Mouse (Mus musculus): ENCODE measurements around the gene Fyttd1. TPM values are rescaled to one million over a fixed set of nuclear protein-coding genes. Genes with fewer than 3 reads are reported as not detected.
A peak's percentile ranks its signal among the peaks of the same experiment; 100 is the strongest.
"Not testable (repeated sequence)": the region's sequence is repeated elsewhere in the genome, so short reads cannot be mapped to it uniquely, and the experiment has no call there.

The Fyttd1 gene
- polyA plus RNA-seq, 1 experiment from 2014 or later, result 160 TPM

DNA sequence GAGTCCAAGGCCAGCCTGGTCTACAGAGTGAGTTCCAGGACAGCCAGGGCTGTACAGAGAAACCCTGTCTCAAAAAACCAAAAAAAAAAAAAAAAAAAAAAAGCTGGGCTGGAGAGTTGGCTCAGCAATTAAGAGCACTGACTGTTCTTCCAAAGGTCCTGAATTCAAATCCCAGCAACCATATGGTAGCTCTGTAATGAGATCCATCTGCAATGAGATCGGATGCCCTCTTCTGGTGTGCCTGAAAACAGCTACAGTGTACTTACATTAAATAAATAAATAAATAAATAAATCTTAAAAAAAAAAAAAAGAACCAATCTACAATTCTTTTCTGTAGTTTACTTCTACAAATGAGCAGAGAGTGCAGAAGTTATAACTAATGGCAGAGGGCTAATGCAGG is 2.0 kb upstream of the Fyttd1 start:
- H3K9me3 ChIP-seq (replicated peaks; ENCODE audit: control insufficient read depth, low read length); H3K27me3 ChIP-seq (replicated peaks; ENCODE audit: control insufficient read depth, insufficient read depth, low read length); ATAC-seq; H3K4me2 ChIP-seq (ENCODE audit: low read length); DNase-seq (ENCODE audit: low spot score); H3K9ac ChIP-seq (ENCODE audit: low read length); H3K36me3 ChIP-seq (ENCODE audit: control insufficient read depth, insufficient read depth, low read length); H3K4me3 ChIP-seq (ENCODE audit: low read depth, low read length); H3K27ac ChIP-seq (ENCODE audit: low read depth, low read length): not testable (repeated sequence)
- H3K4me1 ChIP-seq (ENCODE audit: control insufficient read depth, insufficient read depth, low read length), result peaks cover 12% of the 10 kb centered on the region
- WGBS, result 71% methylated on average over 1 of the region's 1 CpGs

DNA sequence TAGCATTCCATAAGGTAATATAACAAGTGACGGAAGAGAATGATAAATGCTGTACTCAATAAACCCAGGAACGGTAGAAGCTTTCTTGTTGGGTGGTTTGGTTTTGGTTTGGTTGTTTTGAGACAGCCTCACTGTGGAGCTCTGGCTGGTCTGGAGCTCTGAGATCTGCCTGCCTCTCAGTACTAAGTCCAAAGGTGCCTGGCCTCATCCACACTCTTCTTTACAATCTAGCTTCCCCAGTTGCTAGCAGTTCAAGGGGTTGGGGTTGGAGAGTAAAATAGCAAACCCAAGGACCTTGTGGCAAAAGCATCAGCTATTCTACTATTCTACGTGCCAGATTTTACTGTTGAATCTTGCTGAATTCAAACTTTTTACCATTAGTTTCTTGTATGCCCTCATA is 1.5 kb upstream of the Fyttd1 start:
- ATAC-seq, result no peak
- WGBS, result 92% methylated on average over 3 of the region's 3 CpGs
- no peaks in the 10 kb centered on the region for H3K9me3 ChIP-seq (replicated peaks; ENCODE audit: control insufficient read depth, low read length)

DNA sequence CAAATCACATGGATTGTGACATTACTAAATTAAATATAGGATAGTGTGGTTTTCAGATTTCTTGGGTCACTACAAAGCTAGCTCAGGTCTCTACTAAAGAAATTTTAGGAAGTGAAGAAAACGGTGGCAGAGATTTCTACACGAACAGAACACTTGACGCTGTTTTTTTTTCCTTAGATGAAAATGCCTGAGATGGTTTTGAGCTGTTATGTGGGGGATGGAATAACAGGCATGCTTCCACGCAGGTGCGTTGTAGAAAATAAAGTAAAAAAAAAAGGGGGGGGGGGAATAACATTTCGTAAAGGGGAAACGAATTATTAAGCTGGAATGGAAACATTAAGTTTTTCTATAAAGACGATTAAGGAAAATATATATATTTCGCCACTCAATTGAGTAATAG is 469 bp upstream of the Fyttd1 start:
- H3K4me2 ChIP-seq (ENCODE audit: low read length), result peak overlapping the region; percentile 86
- H3K36me3 ChIP-seq (ENCODE audit: control insufficient read depth, insufficient read depth, low read length), result no peaks in the 10 kb centered on the region
- no peaks in the 10 kb centered on the region for H3K9me3 ChIP-seq (replicated peaks; ENCODE audit: control insufficient read depth, low read length)
- no peak overlapping the region for H3K27ac ChIP-seq (ENCODE audit: low read depth, low read length)
- no peak for ATAC-seq
- peaks cover 12% of the 10 kb centered on the region for H3K4me1 ChIP-seq (ENCODE audit: control insufficient read depth, insufficient read depth, low read length)
- 32% methylated on average over 9 of the region's 9 CpGs for WGBS
- peak overlapping the region; percentile 92 for H3K4me3 ChIP-seq (ENCODE audit: low read depth, low read length)
- H3K27me3 ChIP-seq (replicated peaks; ENCODE audit: control insufficient read depth, insufficient read depth, low read length), result no peaks in the 10 kb centered on the region
- DNase-seq (ENCODE audit: low spot score), result no peak
- peak overlapping the region; percentile 86 for H3K9ac ChIP-seq (ENCODE audit: low read length)

More for the DNA sequence above, 1.5 kb upstream of the Fyttd1 start:
- peaks cover 12% of the 10 kb centered on the region for H3K4me1 ChIP-seq (ENCODE audit: control insufficient read depth, insufficient read depth, low read length)
- H3K4me2 ChIP-seq (ENCODE audit: low read length), result no peak overlapping the region
- H3K9ac ChIP-seq (ENCODE audit: low read length), result no peak overlapping the region
- H3K27me3 ChIP-seq (replicated peaks; ENCODE audit: control insufficient read depth, insufficient read depth, low read length), result no peaks in the 10 kb centered on the region
- H3K4me3 ChIP-seq (ENCODE audit: low read depth, low read length), result no peak overlapping the region
- no peaks in the 10 kb centered on the region for H3K36me3 ChIP-seq (ENCODE audit: control insufficient read depth, insufficient read depth, low read length)
- no peak for DNase-seq (ENCODE audit: low spot score)
- no peak overlapping the region for H3K27ac ChIP-seq (ENCODE audit: low read depth, low read length)

DNA sequence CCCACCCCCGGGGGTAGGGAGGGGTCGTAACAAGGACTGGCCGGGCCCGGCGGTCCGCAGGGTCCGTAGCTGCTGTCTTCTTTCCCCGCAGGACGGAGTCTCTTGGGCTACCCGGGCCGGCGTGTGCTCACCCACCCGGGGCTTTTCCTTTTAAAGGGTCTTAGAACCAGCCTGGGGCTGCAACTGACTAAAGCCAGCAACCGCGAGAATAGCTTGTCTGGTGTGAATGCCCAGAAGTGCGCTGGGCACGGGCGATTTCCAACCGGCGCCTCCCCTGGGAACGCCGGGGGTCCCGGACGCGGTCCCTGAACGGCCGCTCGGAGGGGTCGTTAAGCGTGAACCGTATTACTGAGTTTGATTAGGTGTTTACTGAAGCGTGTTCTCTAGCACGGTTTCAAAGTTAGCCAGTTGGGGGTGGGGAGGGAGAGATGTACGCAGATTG is 878 bp downstream of the Fyttd1 start:
- Histone ChIP-seq H3K9me3 (replicated peaks; ENCODE audit: control insufficient read depth, low read length) (no peaks in the 10 kb centered on the region), H3K4me3 (ENCODE audit: low read depth, low read length) (peak overlapping the region; percentile 92), H3K4me1 (ENCODE audit: control insufficient read depth, insufficient read depth, low read length) (peaks cover 12% of the 10 kb centered on the region), H3K27me3 (replicated peaks; ENCODE audit: control insufficient read depth, insufficient read depth, low read length) (no peaks in the 10 kb centered on the region), H3K4me2 (ENCODE audit: low read length) (peak overlapping the region; percentile 86), H3K27ac (ENCODE audit: low read depth, low read length) (peak overlapping the region; percentile 52), H3K9ac (ENCODE audit: low read length) (peak overlapping the region; percentile 86), H3K36me3 (ENCODE audit: control insufficient read depth, insufficient read depth, low read length) (no peaks in the 10 kb centered on the region)
- DNase-seq (ENCODE audit: low spot score) (peak; percentile 33), ATAC-seq (peak; percentile 32; the same call in 1 of the 2 replicates)
- WGBS, result under 1% methylated on average over 31 of the region's 34 CpGs

DNA sequence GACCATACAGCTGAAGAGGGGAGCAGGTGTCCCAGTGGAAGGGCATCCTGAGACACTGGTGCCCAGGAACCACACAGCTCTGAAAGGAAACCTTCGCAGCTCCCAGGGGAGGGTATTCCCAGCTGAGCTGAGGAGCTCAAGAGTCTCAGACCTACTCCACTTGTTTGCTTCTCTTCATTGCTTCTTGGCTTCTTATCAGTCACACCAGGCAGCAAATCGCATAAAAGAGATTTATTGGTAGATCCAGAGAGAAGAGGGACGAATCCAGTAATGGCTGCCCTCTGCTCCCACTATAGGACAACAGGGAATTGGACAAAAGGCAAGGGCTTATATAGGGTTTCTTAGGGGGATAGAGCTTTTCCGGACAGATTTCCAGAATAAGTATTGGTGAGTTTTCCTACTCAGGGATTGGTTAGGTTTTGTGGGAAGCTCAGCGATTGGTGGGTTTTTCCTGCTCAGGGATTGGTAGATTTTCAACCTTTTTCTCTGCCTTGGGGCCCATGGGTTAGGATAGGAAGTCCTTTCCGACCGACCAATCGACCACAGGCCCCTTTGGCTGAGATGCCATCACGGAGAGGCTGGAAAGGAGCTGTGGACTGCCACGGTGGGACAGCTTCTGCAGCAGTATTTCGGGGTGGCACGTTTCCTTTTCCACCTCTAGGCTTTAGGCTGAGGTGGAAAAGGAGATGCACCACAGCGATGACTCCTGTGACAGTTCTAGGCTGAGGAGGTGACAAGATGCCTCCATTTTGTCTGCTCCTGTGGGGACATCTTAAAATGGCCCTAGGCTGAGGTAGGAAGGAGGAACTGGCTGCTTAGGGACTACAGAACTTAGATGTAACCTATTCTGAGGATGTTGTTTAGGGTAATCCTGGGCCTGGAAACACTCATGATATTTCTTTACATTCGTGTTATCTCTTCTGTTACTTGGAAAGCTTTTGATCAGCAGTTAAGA is 1.9 kb downstream of the Fyttd1 start:
- 85% methylated on average over 14 of the region's 14 CpGs for WGBS
- H3K9me3 ChIP-seq (replicated peaks; ENCODE audit: control insufficient read depth, low read length), result no peaks in the 10 kb centered on the region
- peaks cover 12% of the 10 kb centered on the region for H3K4me1 ChIP-seq (ENCODE audit: control insufficient read depth, insufficient read depth, low read length)
- H3K27me3 ChIP-seq (replicated peaks; ENCODE audit: control insufficient read depth, insufficient read depth, low read length), result no peaks in the 10 kb centered on the region
- peak overlapping the region; percentile 92 for H3K4me3 ChIP-seq (ENCODE audit: low read depth, low read length)
- no peak for DNase-seq (ENCODE audit: low spot score)
- ATAC-seq, result no peak
- no peak overlapping the region for H3K27ac ChIP-seq (ENCODE audit: low read depth, low read length)
- H3K4me2 ChIP-seq (ENCODE audit: low read length), result peak overlapping the region; percentile 86
- peaks cover 3% of the 10 kb centered on the region; the same call in 1 of the 2 replicates for H3K36me3 ChIP-seq (ENCODE audit: control insufficient read depth, insufficient read depth, low read length)
- peak overlapping the region; percentile 35; the same call in 1 of the 2 replicates for H3K9ac ChIP-seq (ENCODE audit: low read length)

DNA sequence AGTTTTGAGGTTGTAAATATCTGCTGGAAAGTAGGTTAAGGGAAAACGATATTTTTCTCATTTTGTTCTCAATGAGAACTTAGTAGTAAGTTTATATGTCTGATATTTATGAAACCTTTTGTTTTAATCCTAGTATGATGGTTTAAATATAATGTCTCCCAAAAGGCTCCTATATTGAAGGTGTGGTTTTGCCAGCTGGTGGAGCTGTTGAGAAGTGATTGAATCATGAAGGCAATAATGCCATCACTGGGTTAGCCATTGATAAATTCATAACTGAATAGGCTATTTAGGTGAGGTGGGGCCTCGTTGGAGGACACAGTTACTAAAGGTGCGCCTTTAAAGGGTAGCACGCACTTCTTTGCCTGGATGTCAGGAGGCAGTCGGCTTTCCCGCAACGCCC is 4.2 kb downstream of the Fyttd1 start:
- Histone ChIP-seq H3K36me3 (ENCODE audit: control insufficient read depth, insufficient read depth, low read length) (peaks cover 19% of the 10 kb centered on the region; the same call in 1 of the 2 replicates), H3K4me3 (ENCODE audit: low read depth, low read length) (no peak overlapping the region), H3K9ac (ENCODE audit: low read length) (no peak overlapping the region), H3K4me1 (ENCODE audit: control insufficient read depth, insufficient read depth, low read length) (peaks cover 12% of the 10 kb centered on the region), H3K27me3 (replicated peaks; ENCODE audit: control insufficient read depth, insufficient read depth, low read length) (no peaks in the 10 kb centered on the region), H3K9me3 (replicated peaks; ENCODE audit: control insufficient read depth, low read length) (no peaks in the 10 kb centered on the region), H3K4me2 (ENCODE audit: low read length) (no peak overlapping the region), H3K27ac (ENCODE audit: low read depth, low read length) (no peak overlapping the region)
- 83% methylated on average over 7 of the region's 7 CpGs for WGBS
- no peak for ATAC-seq
- no peak for DNase-seq (ENCODE audit: low spot score)

DNA sequence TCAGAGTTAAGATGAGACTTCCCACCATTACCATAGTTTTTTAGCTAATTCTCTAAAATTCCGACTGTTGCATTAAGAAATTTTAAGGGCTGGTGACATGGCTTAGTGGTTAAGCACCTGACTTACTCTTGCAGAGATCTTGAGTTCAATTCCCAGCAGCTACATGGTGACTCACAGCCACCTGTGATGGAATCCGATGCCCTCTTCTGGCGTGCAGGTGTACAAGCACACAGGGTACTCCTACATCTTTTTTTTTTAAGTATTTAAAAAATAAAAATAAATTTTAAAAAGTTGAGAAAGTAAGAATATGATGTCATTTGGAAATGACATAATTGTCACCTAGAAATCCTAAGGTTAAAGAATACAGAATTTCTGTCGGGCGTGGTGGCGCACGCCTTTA is 10.7 kb downstream of the Fyttd1 start:
- WGBS, result 90% methylated on average over 7 of the region's 7 CpGs
- DNase-seq (ENCODE audit: low spot score) (no peak), ATAC-seq (no peak)
- Histone ChIP-seq H3K36me3 (ENCODE audit: control insufficient read depth, insufficient read depth, low read length) (peaks cover 54% of the 10 kb centered on the region), H3K9ac (ENCODE audit: low read length) (no peak overlapping the region), H3K27ac (ENCODE audit: low read depth, low read length) (no peak overlapping the region), H3K4me1 (ENCODE audit: control insufficient read depth, insufficient read depth, low read length) (no peaks in the 10 kb centered on the region), H3K4me3 (ENCODE audit: low read depth, low read length) (no peak overlapping the region), H3K4me2 (ENCODE audit: low read length) (no peak overlapping the region), H3K27me3 (replicated peaks; ENCODE audit: control insufficient read depth, insufficient read depth, low read length) (no peaks in the 10 kb centered on the region), H3K9me3 (replicated peaks; ENCODE audit: control insufficient read depth, low read length) (no peaks in the 10 kb centered on the region)

DNA sequence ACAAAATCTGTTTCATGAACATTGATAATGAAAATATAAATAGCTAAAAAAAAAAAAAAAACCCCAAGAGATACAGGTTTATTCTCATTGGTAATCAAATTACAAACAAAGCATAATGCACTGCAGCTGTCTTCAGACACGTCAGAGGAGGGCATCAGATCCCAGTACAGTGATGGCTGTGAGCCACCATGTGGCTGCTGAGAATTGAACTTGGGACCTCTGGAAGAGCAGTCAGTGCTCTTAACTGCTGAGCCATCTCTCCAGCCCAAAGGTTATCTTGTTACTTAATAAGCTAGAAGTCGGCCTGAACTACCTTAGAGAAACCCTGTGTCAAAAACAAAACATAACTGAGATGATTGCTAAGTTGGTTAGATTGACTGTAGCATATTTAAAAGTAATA is 12.6 kb downstream of the Fyttd1 start:
- no peak overlapping the region for H3K9ac ChIP-seq (ENCODE audit: low read length)
- H3K4me3 ChIP-seq (ENCODE audit: low read depth, low read length), result no peak overlapping the region
- H3K27ac ChIP-seq (ENCODE audit: low read depth, low read length), result no peak overlapping the region
- no peak for DNase-seq (ENCODE audit: low spot score)
- no peaks in the 10 kb centered on the region for H3K27me3 ChIP-seq (replicated peaks; ENCODE audit: control insufficient read depth, insufficient read depth, low read length)
- no peak overlapping the region for H3K4me2 ChIP-seq (ENCODE audit: low read length)
- ATAC-seq, result no peak
- no peaks in the 10 kb centered on the region for H3K9me3 ChIP-seq (replicated peaks; ENCODE audit: control insufficient read depth, low read length)
- peaks cover 62% of the 10 kb centered on the region for H3K36me3 ChIP-seq (ENCODE audit: control insufficient read depth, insufficient read depth, low read length)
- no peaks in the 10 kb centered on the region for H3K4me1 ChIP-seq (ENCODE audit: control insufficient read depth, insufficient read depth, low read length)
- 71% methylated on average over 2 of the region's 2 CpGs for WGBS

DNA sequence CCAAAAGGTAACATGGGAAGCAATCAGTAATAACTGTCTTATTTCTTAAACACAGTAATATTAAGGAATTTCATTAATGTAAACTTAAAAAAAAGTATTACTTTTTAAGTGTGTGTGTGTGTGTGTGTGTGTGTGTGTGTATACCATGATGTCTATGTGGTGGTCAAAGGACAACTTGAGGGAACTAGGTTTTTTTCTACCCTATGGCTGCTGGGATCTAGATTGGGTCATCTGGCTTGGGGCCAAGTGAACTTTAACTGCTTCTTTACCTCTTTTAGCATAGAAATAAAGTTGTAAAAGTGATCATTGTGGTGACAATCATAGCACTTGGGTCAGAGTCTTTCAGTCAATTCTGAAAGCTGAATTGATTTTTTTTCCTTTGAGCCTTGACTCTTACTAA is 18.8 kb downstream of the Fyttd1 start:
- ATAC-seq (no peak), DNase-seq (ENCODE audit: low spot score) (no peak)
- Histone ChIP-seq H3K36me3 (ENCODE audit: control insufficient read depth, insufficient read depth, low read length) (peaks cover 70% of the 10 kb centered on the region), H3K4me1 (ENCODE audit: control insufficient read depth, insufficient read depth, low read length) (no peaks in the 10 kb centered on the region), H3K27me3 (replicated peaks; ENCODE audit: control insufficient read depth, insufficient read depth, low read length) (no peaks in the 10 kb centered on the region), H3K9ac (ENCODE audit: low read length) (no peak overlapping the region), H3K27ac (ENCODE audit: low read depth, low read length) (no peak overlapping the region), H3K9me3 (replicated peaks; ENCODE audit: control insufficient read depth, low read length) (no peaks in the 10 kb centered on the region), H3K4me2 (ENCODE audit: low read length) (no peak overlapping the region), H3K4me3 (ENCODE audit: low read depth, low read length) (no peak overlapping the region)
